Mouse (Mus musculus) frontal cortex, adult 2 months (tissue): ENCODE results near the gene Grin2a. TPM values are rescaled to one million over a fixed set of nuclear protein-coding genes. Genes with fewer than 3 reads are reported as not detected.

ENCODE experiments used
- DNase-seq, 2 experiments: peaks; one replicate each; pipeline ENCODE4 v3.0.0; 2022; ENCODE audit warnings: low spot score in 1 of 2; ENCODE audit errors: extremely low spot score in 1 of 2
- polyA plus RNA-seq: library from polyadenylated mRNA; depleted of rRNA; stranded (reverse); fragments of >200 nt; gene quantifications from 2 replicates; pipeline ENCODE4 v1.2.3, GENCODE M21; 2012; rRNA removed

Gene Grin2a
- 30.1 and 32.4 TPM in 2 replicates for polyA plus RNA-seq

DNA sequence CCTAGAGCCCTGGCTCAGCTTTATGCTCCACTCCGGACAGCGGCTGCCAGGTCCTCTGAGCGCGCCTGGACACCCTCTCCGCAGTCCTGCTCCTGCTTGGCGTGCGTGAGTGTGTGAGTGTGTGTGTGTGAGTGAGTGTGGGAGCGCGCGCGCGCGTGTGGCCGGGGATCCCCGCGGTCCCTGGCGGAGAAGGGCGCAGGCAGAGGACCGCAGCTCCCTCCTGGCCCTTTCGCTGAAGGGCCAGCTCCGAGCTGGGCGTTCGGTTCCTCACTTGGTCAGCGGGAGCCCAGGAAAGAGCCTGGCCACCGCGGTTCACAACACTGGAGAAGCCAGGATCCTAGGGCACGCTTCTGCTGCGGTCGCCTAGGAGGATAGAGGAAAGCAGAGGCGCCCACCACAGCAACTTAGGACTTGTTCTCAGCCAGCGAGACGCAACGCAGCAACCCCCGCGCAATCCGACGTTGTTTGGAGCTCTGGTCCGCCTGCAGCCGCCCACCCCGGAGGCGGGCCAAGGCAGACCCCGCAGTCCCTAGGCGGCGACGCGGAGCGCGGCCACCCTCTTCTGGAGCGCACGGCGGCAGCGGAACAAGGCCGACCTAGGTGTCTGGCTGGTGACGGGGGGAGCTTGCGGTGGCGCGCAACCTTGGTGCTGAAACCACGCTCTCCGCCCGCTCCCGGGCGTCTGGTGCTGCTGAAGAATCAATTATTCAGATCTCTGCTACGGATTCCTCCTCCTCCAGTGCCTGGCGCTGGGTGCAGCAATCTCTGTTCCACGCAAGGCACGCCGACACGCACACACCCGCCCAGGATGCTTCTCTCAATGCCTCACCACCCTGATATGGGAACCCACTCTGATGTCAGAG lies at the start of gene Grin2a:
TSS of gene Grin2a (minus strand) at position 610 of the 863 bp plus-strand sequence.
- peak; percentile 38 to 82 for DNase-seq

DNA sequence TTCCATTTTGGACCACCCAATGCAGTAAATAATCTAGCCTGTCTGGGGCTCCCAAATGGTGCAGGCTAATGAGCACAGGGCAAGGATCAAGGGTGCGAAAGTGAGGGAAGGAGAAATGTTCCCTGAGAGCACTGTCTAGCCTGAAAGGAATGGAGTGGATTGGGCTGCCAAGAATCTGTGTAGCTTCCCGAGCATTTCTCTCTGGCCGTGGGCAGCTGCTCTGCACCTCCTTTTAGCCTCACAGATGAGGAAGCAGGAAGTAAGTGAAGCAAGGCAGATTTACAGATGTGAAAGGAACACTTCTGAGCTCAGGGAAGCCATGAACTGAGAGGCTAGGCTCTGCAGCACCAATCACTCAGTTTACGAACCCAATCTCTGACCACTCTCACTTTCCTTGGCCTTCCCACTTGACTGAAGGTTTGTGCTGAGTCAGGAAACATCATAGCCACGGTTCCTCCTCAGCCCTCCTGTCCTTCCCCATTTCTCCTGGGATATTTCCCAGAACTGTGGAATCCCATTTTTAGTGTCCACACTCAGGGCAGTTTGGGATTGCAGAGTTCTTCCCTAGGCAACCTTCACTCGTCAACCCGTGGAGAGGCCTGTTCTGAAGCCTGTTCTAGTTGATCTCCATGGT lies 40.3 kb upstream of the Grin2a start:
- peak in 1 of 2 experiments; percentile 41 for DNase-seq

DNA sequence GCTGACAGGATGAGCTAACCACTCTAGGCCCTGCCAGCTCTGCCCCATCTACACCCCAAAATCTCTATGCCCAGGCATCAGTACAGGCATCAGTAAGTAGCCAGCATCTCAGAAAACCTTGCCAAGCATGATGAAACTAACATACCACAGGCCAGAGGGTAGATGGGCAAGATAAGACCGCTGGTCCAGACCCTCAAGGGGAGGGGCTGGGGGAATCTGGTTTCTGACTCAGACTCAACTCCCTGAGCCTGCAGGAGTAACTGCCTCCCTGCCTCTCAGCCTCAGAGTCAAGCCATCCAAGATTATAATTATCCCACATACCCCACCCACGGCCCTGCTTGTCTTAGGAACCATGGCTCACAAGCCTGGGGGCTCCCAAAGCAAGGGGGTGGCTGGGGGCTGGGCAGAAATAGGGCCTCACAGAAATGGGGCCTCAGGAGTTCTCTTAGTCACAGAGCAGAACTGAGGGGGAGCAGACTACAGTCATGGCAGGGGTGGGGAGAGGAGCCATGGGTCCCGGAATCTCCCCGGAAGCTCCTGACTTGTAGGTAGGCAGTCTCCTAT lies 38.1 kb upstream of the Grin2a start:
- DNase-seq, result peak; percentile 77 to 86

DNA sequence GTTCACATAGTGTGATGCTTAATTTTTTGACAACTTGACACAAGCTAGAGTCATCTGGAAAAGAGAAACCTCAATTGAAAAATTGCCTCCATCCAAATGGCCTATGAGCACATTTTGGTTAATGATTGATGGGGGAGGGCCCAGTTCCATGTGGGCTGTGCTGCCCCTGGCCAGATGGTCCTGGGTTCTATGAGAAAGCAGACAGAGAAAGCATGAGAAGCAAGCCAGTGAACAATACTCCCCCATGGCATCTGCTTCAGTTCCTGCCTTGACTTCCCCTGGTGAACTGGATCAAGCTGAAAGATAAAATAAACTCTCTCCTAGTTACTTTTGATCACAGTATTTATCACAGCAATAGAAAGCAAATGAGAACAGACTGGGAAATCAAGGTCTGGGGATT lies 36.5 kb upstream of the Grin2a start:
- no peak for DNase-seq

DNA sequence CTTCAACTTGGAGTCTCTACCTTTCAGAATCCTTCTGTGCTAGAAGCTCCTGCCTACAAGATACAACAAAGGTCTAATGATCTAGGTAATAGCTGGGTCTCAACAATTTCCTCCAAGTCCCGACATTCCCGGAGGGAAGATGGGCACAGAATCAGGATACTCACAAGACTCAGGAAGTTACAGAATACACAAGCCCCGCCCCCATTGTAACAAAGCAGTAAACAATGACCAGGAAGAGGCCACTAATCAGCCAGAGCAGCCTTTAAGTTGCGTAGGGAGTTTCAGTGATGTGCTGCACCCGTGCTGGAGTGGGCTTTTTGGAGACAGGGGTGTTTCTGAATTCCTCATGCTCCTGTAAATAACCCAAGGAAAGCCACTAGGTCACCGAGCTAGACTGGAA lies 31.4 kb upstream of the Grin2a start:
- no peak for DNase-seq

DNA sequence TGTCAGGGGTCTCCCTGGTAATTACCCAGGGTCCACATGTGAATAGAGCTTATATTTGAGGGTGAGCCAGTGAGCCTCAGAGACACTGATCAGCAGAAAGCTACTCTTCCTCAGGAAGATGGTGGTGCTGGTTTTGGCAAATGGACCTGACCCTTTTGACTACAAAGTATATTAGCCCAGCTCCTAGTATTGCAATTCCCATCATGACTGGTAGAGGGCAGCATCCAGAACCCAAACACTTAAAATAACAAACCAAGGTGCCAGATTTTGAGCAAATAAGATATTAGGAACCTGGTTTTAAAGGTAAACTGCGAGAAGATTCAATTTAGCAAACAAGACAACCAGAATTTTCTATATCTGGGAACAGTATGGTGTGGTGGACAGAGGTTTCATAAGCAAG lies 14.4 kb upstream of the Grin2a start:
- DNase-seq, result no peak

DNA sequence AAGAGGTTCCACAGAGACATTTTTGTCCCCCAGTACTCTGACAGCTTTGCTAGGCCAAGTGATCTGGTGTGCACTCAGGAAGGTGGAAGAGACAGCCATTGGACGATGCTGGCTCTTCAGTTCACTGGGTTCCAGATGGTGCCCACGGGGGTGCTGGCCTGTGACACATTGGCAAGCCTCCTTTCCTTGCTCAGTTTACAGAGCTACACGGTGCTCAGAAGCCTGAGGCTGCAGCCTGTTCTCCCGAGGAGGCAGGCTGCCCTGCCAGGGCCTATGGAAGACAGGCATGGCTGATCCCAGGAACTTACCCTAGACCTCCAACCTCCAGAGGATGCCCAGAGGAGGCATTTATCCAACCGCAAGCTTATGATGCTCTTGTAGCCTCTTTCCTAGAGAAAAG lies 10.2 kb upstream of the Grin2a start:
- DNase-seq, result no peak

DNA sequence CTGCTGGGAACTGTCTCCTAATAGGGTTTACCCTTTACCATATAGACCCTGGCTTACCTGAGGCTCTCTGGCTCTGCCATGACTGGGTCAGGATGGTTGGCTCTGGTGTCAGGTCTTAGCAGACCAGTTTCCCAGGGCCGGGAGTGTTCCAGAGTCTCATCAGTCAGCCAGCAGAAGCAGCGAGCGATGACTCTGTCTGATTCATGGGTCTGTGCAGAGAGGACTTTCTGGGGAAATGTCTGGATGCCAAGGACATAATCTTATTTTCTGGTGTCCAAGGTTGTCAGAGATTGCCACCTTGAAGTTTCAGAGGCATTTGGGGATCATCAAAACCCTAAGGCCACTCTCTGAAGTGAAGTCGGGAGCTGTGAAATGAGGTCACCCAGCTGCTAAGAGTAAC lies 8.7 kb upstream of the Grin2a start:
- DNase-seq, result no peak

DNA sequence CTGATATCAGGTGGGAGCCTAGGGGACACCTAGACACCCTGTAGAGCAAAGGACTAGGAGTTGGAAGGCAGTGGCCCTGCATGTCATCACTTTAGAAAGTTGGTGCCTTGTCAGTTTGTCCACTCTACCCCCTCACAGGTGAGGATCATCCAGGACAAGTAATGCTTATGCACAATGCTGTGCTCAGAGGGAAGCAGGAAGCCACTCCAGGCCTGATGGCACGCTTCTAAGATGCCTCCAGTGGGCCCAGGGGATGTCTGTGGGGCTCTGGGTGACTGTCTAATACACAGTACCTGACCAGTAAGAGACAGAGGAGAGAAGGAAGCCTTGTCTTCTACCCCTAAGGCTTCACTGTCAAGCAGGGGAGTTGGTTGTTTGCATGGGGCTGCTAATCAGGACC lies 7.6 kb upstream of the Grin2a start:
- no peak for DNase-seq

DNA sequence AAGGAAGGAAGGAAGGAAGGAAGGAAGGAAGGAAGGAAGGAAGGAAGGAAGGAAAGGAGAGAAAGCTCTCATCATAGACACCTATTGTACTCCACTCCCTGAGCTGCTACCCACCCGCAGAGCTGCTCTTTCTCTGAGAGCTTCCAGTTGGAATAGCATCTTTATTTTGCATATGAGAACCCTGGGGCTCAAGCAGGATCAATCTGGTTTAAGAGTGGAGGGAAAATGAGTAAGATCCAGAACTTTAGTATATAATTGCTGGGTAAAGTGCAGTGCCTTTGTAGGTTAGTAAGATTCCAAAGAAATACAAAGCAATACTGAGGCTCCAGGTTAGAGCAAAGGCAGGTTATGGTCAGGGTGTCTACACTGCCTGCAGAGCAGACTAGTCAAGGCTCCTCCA lies 6.2 kb upstream of the Grin2a start:
- DNase-seq, result no peak

DNA sequence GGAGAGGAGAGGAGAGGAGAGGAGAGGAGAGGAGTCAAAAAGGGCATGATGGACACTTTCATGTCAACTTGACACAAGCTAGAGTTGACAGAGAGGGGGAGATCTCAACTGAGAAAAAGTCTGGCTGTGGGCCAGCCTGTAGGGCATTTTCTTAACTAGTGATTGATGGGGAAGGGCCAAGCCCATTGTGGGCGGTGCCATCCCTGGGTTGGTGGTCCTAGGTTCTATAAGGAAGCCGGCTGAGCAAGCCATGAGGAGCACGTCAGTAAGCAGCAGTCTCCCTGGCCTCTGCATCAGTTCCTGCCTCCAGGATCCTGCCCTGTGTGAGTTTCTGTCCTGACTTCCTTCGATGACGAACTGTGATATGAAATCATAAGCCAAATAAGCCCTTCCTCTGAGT lies 4.6 kb upstream of the Grin2a start:
- DNase-seq, result no peak

DNA sequence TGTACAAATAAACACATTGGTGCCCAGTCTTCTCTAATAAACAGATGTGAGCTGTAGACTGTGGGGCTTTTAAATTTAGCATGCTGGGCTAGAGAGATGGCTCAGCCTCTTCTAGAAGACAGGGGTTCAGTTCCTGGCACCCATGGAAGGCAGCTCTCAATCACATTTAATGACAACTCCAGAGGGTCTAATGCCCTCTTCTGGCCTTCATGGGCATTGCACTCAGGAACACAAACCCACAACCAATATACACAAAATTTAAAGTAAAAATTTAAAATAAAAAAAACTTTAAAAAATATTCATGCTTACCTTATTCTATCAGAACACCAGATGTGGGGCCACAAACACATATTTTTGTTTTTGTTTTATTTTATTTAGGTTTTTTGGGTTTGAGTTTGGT lies 2.6 kb upstream of the Grin2a start:
- no peak for DNase-seq

DNA sequence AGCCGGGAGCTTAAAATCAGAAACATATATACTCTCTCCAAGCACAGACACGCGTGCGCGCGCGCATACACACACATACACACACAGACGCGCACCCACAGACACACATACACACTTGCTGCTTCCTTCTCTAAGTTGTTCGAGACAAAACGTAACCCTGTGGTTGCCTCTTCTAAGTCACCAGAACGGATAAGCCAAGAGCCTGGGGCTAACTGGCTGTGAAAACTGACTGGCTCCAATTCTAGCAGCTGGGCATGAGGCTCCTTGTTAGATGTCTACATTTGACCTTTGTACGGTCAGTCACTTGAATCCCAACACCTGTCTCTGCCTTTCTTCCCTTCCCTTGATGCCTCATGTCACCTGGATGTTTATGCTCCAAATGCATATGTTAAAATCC lies 452 bp upstream of the Grin2a start:
- DNase-seq, result no peak

DNA sequence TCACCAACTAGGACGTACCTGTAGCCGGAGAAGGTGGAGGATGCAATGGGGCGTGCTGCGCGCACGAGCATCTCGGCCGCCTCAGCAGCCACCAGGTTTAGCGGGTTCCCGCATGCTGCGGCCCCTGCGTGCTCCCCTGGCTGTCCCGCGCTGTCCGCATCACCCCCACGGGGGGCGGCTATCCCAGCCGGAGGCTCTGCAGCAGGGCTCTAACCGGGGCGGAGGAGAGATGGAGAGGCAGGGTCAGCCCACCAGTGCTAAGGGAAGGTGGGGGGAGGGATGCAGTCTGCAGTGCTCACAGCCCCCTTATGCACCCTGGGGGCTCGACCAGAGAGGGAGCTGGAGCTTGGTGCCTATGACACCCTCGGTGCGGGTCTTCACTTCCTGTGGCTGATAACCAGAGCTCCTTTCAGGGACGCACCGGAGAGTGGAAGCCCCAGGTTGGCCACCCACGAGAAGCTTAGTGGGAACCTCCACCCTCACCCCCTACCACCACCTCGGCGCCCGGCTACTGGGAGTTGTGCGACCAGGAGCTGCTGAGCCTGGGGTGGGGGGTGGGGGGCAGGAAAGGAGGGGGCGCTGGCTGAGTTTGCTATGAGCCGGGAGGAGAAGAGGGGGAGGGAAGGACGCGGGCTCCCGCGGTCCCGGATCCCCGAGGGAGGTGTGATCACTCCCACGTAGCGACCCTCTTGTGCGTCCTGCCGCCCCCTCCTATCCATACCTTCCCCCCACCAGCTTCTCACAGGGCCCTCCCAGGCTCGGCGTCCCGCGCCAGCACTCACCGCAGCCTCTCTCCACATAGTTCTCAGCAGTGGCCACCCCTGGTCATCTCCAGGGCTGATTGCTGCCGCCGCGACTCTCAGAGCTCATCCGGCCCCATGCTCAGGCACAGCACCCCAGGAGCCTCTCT lies 1.1 kb downstream of the Grin2a start:
- peak in 1 of 2 experiments; percentile 70 for DNase-seq

DNA sequence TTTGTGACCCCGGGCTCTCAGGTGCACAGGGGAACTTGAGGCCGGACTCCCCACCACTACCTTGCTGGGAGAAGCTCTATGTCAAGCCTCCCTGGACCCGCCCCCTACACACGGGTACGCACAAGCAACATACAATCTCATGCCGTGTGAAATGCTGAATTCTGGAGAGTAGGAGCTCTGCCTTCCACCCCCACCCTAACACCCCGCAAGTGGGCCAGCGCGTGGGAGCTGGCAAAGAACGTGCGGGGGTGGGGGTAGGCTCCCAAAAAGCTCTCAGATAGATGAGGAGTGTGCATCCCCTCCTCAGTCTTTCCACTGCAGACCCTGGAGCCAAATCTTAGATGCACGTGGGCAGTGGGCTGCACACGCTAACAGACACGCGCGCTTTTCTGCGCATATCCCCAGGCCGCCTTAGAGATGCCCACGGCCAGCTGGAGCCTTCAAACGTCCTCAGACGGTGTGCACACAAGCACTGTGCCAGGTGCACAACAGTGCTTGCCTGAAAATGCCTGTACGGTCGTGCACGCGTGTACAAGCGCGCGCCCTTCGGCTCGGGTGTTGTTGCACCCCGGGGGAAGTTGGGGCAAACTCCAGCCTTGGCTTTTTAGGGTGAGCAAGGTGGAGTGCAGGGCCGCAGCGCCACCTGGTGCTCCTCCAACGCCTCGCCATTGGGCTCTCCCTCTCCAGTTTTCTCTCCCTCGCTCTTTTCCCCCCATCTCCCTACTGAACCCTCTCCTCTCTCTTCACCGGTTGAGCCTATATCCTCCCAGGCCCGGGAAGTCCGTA lies 1.9 kb downstream of the Grin2a start:
- DNase-seq, result peak; percentile 71 to 87

DNA sequence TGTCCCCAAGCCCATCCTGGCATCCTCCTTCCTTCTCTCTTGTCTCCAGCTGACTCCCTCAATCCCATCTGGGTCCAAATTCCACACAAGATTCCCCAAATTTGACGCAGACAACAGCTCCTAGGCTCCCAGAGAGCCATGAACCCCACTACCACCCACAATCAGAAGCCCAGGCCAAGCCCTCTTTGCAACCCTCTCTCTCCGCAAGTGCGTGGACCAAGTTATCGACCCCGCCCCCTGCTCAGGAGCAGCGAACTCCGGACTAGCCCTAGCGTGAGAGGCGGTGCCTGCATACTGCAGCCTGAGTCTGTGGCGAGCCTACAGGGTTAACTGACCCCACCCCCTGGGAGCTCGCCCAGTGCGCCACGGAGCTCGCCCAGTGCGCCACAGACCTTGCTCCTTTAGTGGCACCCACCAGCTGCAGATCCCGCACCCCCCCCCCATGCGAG lies 2.6 kb downstream of the Grin2a start:
- DNase-seq, result no peak

DNA sequence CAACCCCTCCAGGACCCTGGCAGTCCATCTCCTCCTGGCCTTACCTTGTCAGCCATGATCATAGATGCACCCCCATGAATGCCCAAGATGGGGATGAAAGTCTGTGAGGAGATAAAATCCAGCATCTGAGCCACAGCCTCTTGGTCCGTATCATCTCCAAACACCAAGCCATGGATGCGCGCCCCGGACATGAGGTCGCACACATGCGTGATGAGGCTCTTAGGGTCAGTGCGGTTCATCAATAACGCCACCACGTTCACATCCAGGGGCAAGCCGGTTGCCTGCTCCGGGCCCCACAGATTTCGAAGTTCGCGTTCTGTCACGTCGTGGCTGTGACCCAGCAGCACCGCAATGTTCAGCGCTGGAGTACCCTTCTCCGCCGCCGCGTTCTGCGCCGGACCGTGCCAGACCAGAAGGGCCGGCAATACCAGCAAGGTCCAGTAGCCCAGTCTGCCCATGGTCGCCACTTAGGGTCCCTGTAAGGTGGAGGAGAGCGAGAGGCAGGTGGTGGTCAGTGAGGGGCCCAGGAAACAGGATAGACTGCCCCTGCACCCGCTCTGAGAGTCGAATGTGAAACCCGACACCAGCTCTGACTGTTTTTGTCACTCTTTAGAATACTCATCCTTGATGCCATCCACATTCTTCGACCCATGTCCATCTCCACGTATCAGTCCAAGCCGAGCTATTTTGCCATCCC lies 3.1 kb downstream of the Grin2a start:
- DNase-seq, result no peak

DNA sequence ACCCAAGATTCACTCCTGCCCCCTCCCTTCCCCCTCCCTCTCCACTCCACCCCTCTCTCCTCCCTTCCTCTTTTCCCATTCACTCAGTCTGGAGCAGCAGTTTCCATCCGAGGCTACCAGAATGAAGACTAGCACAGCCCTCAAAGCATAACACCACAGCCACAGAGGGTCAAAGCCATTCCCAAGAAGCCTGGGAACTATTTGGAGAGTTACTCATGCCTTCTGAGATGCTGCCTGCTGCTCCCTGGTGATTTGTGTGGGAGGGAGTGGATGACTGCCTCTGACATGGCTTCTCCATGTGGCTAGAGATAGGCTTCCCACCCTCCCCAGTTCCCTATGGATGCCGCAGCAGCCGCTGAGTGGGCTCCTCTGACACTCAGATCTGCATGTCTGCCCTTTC lies 10.3 kb downstream of the Grin2a start:
- DNase-seq, result peak in 1 of 2 experiments; percentile 55

DNA sequence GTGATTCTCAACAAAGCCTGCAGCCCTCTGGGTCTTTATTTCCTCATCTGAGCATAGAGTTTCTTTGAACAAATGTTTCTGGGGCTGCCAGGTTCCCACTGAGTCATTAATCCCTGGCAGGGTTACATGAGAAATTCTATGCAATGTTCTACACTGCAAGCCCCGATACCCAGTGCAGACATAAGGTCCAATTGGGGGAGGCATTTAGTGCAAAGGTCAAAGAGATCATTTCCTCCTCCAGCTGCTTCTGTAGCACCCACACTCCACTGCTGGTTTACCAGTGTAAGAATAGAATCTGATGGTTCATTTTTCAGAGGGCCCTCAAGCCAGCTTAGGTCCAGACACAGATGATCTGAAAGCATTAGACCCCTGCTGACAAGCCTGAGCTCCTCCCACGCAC lies 14.7 kb downstream of the Grin2a start:
- no peak for DNase-seq
